Mouse (Mus musculus) embryonic facial prominence, embryonic 11.5 days (tissue): ENCODE measurements around the gene Trim65. TPM values are rescaled to one million over a fixed set of nuclear protein-coding genes. Genes with fewer than 3 reads are reported as not detected.

Experiments
- ATAC-seq: fragments of 200-750 bp; cut with Nextera tagmentation; replicated peaks from 2 replicates; pipeline ENCODE4 v1.8.0; 2017; ENCODE audit warnings: low read depth; ENCODE audit not compliant: insufficient number of reproducible peaks, low FRiP score, low TSS enrichment
- DNase-seq: peaks from one replicate; pipeline ENCODE4 v3.0.0-alpha.2; 2015; ENCODE audit warnings: low spot score
- H3K27ac ChIP-seq: fragments of 300-500 bp; sonication (generic); replicated peaks from 2 replicates; pipeline ENCODE4 v1.5.1; 2014; ENCODE audit warnings: mild to moderate bottlenecking, low read depth, low read length, control low read depth
- H3K27me3 ChIP-seq: fragments of 300-500 bp; sonication (generic); 2 replicates; pipeline ENCODE4 v1.6.1; 2014; ENCODE audit warnings: mild to moderate bottlenecking, low read length, moderate library complexity, mixed read lengths; ENCODE audit not compliant: control insufficient read depth, insufficient read depth
- H3K36me3 ChIP-seq: fragments of 300-500 bp; sonication (generic); replicated peaks from 2 replicates; pipeline ENCODE4 v1.6.1; 2014; ENCODE audit warnings: low read depth, mild to moderate bottlenecking, low read length, moderate library complexity, mixed read lengths; ENCODE audit not compliant: control insufficient read depth, insufficient read depth
- H3K4me1 ChIP-seq: fragments of 300-500 bp; sonication (generic); 2 replicates; pipeline ENCODE4 v1.6.1; 2014; ENCODE audit warnings: low read length, mixed read lengths; ENCODE audit not compliant: control insufficient read depth, insufficient read depth
- H3K4me2 ChIP-seq: fragments of 300-500 bp; sonication (generic); 2 replicates; pipeline ENCODE4 v1.6.1; 2014; ENCODE audit warnings: low read depth, mild to moderate bottlenecking, control low read depth, low read length, moderate library complexity
- H3K4me3 ChIP-seq: fragments of 300-500 bp; sonication (generic); 2 replicates; pipeline ENCODE4 v1.5.1; 2014; ENCODE audit warnings: low read depth, low read length, control low read depth
- H3K9ac ChIP-seq: fragments of 300-500 bp; sonication (generic); replicated peaks from 2 replicates; pipeline ENCODE4 v1.6.1; 2014; ENCODE audit warnings: mild to moderate bottlenecking, control low read depth, low read length
- H3K9me3 ChIP-seq: fragments of 300-500 bp; sonication (generic); replicated peaks from 2 replicates; pipeline ENCODE4 v1.6.1; 2016; ENCODE audit warnings: mild to moderate bottlenecking, low read length, inconsistent platforms, mixed read lengths; ENCODE audit not compliant: control insufficient read depth
- WGBS: fragments of 180-500 bp; shearing (Covaris S2); extraction: QIAGEN DNeasy Blood & Tissue Kit; methylation state at CpG from one replicate; pipeline ENCODE4 v1.1.7; 2014; 5-methylcytosine and 5-hydroxymethylcytosine counted together
- polyA plus RNA-seq: library from polyadenylated mRNA; unstranded; fragments of >200 nt; fragmentation: Nextera tagmentation; extraction: Ambion mirVana; gene quantifications from 2 replicates; pipeline ENCODE4 v1.2.1, GENCODE M21; 2014

Gene Trim65
- polyA plus RNA-seq, 1 experiment from 2014 or later = 1.8 TPM

DNA sequence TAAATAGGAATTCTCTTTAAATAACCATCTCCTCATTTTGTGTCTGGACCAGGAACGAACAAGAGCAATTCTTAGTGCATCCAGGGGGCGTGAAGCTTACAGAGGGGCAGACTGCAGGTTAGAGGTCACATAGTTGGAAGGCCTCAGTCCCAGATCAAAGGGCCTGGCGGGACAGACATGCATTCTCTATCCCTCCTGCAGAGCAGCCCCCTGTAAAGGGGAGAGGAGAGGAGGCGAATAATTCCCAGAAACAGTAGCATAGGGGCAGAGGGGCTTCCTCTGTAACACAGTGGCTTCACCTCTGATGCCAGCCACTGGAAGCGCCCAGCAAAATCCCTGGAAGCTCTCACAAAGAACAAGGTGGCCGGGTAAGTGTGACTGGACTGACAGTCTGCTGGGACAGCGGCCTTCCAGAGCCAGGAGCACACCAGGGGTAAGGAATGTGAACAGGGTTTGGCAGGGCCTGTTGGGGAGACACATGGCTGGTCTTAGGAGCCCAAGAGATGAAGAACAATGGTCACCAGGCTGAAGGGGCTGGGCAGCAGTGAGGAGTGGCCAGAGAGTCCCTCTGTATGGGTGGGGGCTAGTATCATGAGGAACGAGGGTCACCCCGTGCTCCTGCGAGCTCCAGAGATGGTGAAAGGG is 52.1 kb downstream of the Trim65 start:
- Histone ChIP-seq H3K4me3 (no peak overlapping the region), H3K27ac (no peak overlapping the region), H3K9ac (no peak overlapping the region), H3K9me3 (no peaks in the 10 kb centered on the region), H3K36me3 (no peaks in the 10 kb centered on the region; the same call in none of the 2 replicates), H3K27me3 (no peaks in the 10 kb centered on the region), H3K4me1 (no peaks in the 10 kb centered on the region), H3K4me2 (no peak overlapping the region)
- ATAC-seq (no peak), DNase-seq (no peak)
- WGBS = 33% methylated on average over 10 of the region's 10 CpGs

DNA sequence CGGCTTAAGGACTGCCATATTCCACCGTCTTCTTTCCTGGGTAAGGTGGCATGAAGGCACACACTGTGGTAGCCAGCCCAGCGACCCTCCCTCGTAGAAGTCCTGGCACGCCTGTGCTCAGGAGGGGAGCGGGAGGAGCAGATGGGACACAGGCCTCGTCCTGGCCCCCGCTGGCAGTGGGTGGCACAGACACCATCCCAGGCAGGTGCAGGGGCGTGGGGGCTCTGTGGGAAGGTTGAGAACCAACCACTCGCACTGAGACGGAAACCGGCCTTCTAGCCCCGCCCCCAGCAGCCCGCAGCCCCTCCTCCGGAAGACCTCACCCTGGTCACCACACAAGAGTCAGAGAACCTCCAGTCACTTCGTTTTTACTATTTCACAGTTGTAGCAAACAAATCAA is 52.7 kb downstream of the Trim65 start:
- H3K27ac ChIP-seq = no peak overlapping the region
- ATAC-seq = 0 out of 2 replicates have a peak, but pooled peaks have one; percentile 26

DNA sequence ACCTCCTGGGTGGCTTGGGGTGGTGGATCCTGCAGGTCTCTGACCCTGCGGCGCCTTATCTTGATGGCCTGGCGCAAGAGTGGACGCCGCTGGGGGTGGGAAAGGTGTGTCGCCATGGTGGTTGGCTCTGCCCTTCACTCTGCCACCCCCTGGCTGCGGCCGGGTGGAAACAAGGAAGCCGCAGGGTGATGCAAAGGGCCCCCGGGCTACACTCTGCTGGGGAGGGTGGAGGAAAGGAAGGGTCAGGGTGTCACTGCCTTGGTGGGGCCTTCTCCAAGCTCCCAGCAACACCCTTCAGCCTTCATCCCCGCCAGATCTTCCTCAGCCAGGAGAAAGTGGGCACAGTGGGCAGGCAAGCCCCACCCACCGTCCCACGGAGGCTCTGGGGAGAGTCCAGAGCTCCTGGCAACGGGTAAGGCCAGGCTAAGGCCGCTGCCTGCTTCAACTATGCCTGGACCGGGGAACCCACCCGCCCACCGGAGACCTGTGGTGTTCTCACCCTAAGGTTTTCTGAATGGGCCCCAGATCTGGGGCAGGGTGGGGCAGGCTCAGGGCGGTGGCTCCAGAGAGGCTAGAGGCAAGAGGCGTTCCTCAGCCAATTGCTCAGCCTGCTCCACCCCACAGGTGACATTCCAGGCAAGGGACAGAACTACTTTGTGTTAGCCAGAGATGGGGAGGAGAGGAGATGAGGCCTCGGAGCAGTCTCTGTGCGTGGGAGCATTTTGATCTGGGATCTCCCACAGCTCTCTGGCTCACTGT is 53.3 kb downstream of the Trim65 start, which contains the start of gene Unc13d:
Unc13d (minus strand) TSS at position 516 of the 759 bp plus-strand sequence.
- ATAC-seq = no peak
- no peaks in the 10 kb centered on the region for H3K27me3 ChIP-seq

More for the DNA sequence above, 52.7 kb downstream of the Trim65 start:
- peak; percentile 48 for DNase-seq
- H3K4me1 ChIP-seq = no peaks in the 10 kb centered on the region
- no peaks in the 10 kb centered on the region; the same call in none of the 2 replicates for H3K36me3 ChIP-seq
- no peaks in the 10 kb centered on the region for H3K9me3 ChIP-seq
- H3K9ac ChIP-seq = peak overlapping the region; percentile 32; the same call in 1 of the 2 replicates
- peak overlapping the region; percentile 15; the same call in 1 of the 2 replicates for H3K4me3 ChIP-seq
- 12% methylated on average over 16 of the region's 16 CpGs for WGBS
- H3K27me3 ChIP-seq = no peaks in the 10 kb centered on the region
- peak overlapping the region; percentile 49 for H3K4me2 ChIP-seq

DNA sequence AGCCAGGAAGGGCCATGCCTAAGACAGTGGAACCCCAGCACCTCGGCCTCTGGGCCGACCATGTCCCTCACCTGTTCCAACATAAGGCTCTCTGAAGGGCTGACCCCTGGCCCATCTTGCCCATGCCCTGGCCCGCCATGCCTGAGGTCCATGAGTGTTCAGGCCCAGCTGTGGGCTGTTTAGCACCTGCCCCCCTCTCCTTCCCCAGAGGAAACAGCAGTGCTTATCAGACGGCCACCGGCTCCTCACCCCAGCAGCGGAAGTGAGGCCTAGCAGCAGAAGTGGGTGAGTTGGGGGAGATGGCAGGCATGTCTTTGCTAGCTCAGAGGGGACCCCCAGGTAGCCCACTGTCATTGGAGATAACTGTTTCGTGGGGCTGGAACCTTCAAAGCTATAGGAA is 54.1 kb downstream of the Trim65 start:
- WGBS = 84% methylated on average over 7 of the region's 7 CpGs
- H3K4me1 ChIP-seq = no peaks in the 10 kb centered on the region
- ATAC-seq = no peak

More for the DNA sequence above, 53.3 kb downstream of the Trim65 start, which contains the start of gene Unc13d:
- Histone ChIP-seq H3K4me3 (peak within 1 kb of the TSS; percentile 15; the same call in 1 of the 2 replicates), H3K4me1 (no peaks in the 10 kb centered on the region), H3K27ac (0 out of 2 replicates have a peak within 1 kb of the TSS, but pooled peaks have one; percentile 14), H3K4me2 (peak within 1 kb of the TSS; percentile 49), H3K9ac (peak within 1 kb of the TSS; percentile 32; the same call in 1 of the 2 replicates), H3K36me3 (no peaks in the 10 kb centered on the region; the same call in none of the 2 replicates), H3K9me3 (no peaks in the 10 kb centered on the region)
- WGBS = 71% methylated on average over 22 of the region's 22 CpGs
- DNase-seq = no peak

DNA sequence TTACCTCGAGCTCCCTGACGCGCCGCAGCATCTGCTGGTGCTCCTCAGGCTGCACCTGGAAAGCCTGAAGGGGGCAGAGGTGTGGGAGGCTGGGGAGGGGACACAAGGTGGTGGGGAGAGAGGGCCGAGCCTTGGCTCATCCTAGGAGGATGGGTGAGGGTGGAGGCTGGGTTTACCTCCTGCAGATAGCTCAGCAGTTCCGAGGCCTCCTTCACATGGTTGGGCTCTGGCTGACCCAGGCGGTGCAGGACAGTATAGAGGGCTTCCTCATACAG is 54.7 kb downstream of the Trim65 start:
- Histone ChIP-seq H3K4me3 (no peak overlapping the region), H3K9me3 (no peaks in the 10 kb centered on the region), H3K9ac (no peak overlapping the region), H3K4me1 (no peaks in the 10 kb centered on the region), H3K36me3 (no peaks in the 10 kb centered on the region; the same call in none of the 2 replicates), H3K27ac (no peak overlapping the region), H3K27me3 (no peaks in the 10 kb centered on the region), H3K4me2 (no peak overlapping the region)
- no peak for ATAC-seq
- no peak for DNase-seq
- WGBS = 62% methylated on average over 7 of the region's 7 CpGs

More for the DNA sequence above, 54.1 kb downstream of the Trim65 start:
- no peak overlapping the region for H3K9ac ChIP-seq
- H3K4me2 ChIP-seq = no peak overlapping the region
- no peaks in the 10 kb centered on the region for H3K27me3 ChIP-seq
- H3K4me3 ChIP-seq = no peak overlapping the region
- H3K27ac ChIP-seq = no peak overlapping the region
- DNase-seq = no peak
- no peaks in the 10 kb centered on the region for H3K9me3 ChIP-seq
- no peaks in the 10 kb centered on the region; the same call in none of the 2 replicates for H3K36me3 ChIP-seq

DNA sequence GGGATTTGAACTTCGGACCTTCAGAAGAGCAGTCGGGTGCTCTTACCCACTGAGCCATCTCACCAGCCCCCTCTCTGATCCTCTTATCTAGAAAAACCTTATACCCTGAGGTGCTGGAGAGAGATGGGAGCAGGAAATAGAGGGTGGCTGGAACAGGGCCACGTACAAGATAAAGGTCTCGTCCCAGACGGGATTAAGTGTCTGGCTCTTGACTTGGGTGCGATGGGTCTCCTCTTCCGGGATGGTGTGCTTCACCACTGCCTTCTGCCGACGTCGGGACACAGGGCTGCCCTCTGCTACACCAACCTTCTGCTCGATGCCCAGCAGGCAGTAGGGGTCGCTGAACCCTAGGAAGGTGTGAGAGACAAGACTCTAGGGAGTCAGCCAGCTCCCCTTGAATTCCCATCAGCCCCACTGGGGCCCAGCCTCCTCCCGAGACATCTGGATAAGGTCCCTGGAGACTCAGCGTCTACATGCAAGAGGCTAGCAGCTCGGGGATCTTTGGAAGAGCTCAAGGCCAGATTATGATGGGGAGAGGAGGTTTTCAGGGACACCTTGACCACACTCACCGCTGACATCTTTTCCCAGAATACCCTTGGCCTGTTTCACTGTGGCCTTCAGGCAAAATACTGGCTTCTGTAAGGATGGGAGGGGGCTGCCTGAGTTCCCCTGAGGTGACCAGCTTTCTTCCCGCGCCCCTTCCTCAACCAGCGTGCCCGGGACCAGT is 55.2 kb downstream of the Trim65 start:
- Histone ChIP-seq H3K4me3 (no peak overlapping the region), H3K4me2 (no peak overlapping the region), H3K4me1 (no peaks in the 10 kb centered on the region), H3K36me3 (no peaks in the 10 kb centered on the region; the same call in none of the 2 replicates), H3K9ac (no peak overlapping the region), H3K27ac (no peak overlapping the region), H3K9me3 (no peaks in the 10 kb centered on the region), H3K27me3 (no peaks in the 10 kb centered on the region)
- no peak for ATAC-seq
- DNase-seq = no peak
- WGBS = 54% methylated on average over 20 of the region's 20 CpGs

DNA sequence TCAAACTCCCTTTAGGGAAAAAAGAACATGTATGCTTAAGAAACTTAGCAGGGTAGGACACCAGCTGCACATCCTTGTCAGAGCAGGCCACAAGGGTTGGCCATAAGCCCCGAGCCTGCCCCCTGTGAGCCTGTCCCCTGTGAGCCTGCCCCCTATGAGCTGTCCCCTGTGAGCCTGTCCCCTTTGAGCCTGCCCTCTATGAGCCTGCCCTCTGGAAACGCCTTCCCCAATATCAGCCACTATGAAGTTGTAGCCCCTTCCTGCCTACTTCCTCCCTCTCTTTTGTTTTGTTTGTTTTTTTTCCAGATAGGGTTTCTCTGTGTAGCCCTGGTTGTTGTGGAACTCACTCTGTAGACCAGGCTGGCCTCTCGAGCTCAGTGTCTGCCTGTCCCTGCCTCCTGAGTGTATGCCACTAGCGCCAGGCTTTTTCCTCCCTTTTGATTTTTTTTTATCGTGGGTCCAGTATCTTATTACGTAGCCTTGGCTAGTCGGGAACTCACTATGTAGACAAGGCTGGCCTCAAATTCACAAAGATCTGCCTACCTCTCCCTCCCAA is 56.4 kb downstream of the Trim65 start:
- H3K4me3 ChIP-seq = no peak overlapping the region
- ATAC-seq (no peak), DNase-seq (no peak)
- H3K4me1 ChIP-seq = no peaks in the 10 kb centered on the region
- H3K9me3 ChIP-seq = no peaks in the 10 kb centered on the region
- WGBS = 49% methylated on average over 7 of the region's 7 CpGs
- no peak overlapping the region for H3K4me2 ChIP-seq
- no peaks in the 10 kb centered on the region for H3K27me3 ChIP-seq
- H3K9ac ChIP-seq = no peak overlapping the region
- H3K36me3 ChIP-seq = no peaks in the 10 kb centered on the region
- H3K27ac ChIP-seq = no peak overlapping the region
